Mouse (Mus musculus): ENCODE data around the gene Itgb6. TPM values are rescaled to one million over a fixed set of nuclear protein-coding genes. Genes with fewer than 3 reads are reported as not detected.

Itgb6 gene
- polyA plus RNA-seq, 1 experiment from 2014 or later: 12.6 TPM

DNA sequence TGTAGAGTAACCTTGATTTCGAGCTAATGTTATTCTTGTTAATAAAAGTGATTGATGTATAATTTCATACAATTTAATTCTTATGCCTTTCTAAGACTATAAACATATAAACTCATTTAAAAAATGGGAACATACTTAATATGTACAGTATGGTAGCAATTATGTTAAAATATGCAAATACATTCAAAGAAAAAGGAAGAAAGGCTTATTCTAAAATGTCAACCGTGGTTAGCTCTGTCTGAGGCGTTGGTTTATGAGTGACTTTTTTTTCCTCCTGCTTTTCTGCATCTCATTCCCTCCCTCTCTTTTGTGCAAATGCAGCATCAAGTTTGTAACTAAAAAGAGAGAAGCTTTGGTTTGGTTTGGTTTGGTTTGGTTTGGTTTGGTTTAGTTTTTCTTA is 79.0 kb downstream of the Itgb6 start:
- no peaks in the 10 kb centered on the region for H3K4me1 ChIP-seq (ENCODE audit: control insufficient read depth, insufficient read depth, low read length)
- no peak for ATAC-seq
- no peak overlapping the region for H3K4me2 ChIP-seq (ENCODE audit: low read depth, low read length)
- no peak overlapping the region for H3K9ac ChIP-seq (ENCODE audit: low read depth, low read length)
- no peaks in the 10 kb centered on the region for H3K36me3 ChIP-seq (ENCODE audit: control insufficient read depth, insufficient read depth, low read length)
- no peak overlapping the region for H3K4me3 ChIP-seq (ENCODE audit: low read length)
- H3K9me3 ChIP-seq (ENCODE audit: control insufficient read depth, low read length): no peaks in the 10 kb centered on the region
- WGBS: 82% methylated on average over 3 of the region's 3 CpGs
- H3K27ac ChIP-seq (ENCODE audit: low read length): no peak overlapping the region
- H3K27me3 ChIP-seq (replicated peaks; ENCODE audit: control insufficient read depth, insufficient read depth, low read length): no peaks in the 10 kb centered on the region

DNA sequence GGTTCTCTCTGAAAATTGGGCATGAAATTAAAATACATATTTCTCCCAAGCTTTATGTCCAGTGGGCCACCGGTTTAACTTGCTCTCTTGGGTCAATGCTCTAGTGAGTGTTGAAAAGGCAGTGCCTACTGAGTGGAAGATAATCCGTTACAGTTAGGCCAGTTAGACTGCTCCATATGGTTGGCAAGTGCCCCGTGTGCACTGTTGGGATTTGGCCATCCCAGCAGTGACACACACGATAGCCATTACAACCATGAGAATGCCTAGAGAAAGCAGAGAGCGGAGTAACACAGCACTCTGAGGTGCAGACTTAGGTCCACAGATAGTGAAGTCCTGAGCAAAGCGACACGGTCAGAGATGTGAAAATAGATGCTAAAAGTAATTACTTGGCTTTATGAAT is 79.8 kb downstream of the Itgb6 start:
- no peak for ATAC-seq
- Histone ChIP-seq H3K36me3 (ENCODE audit: control insufficient read depth, insufficient read depth, low read length) (no peaks in the 10 kb centered on the region), H3K4me3 (ENCODE audit: low read length) (no peak overlapping the region), H3K4me1 (ENCODE audit: control insufficient read depth, insufficient read depth, low read length) (no peaks in the 10 kb centered on the region), H3K4me2 (ENCODE audit: low read depth, low read length) (no peak overlapping the region), H3K27ac (ENCODE audit: low read length) (no peak overlapping the region), H3K9ac (ENCODE audit: low read depth, low read length) (no peak overlapping the region), H3K27me3 (replicated peaks; ENCODE audit: control insufficient read depth, insufficient read depth, low read length) (no peaks in the 10 kb centered on the region), H3K9me3 (ENCODE audit: control insufficient read depth, low read length) (no peaks in the 10 kb centered on the region)
- 92% methylated on average over 7 of the region's 7 CpGs for WGBS

- H3K4me3 ChIP-seq (ENCODE audit: low read length): no peak overlapping the region
- no peaks in the 10 kb centered on the region for H3K9me3 ChIP-seq (ENCODE audit: control insufficient read depth, low read length)
- no peak overlapping the region for H3K9ac ChIP-seq (ENCODE audit: low read depth, low read length)
- H3K27ac ChIP-seq (ENCODE audit: low read length): no peak overlapping the region
- 41% methylated on average over 7 of the region's 7 CpGs for WGBS
- no peak for ATAC-seq
- H3K4me1 ChIP-seq (ENCODE audit: control insufficient read depth, insufficient read depth, low read length): no peaks in the 10 kb centered on the region
- H3K27me3 ChIP-seq (replicated peaks; ENCODE audit: control insufficient read depth, insufficient read depth, low read length): no peaks in the 10 kb centered on the region
- H3K36me3 ChIP-seq (ENCODE audit: control insufficient read depth, insufficient read depth, low read length): no peaks in the 10 kb centered on the region
- no peak overlapping the region for H3K4me2 ChIP-seq (ENCODE audit: low read depth, low read length)
These were observed 82.1 kb downstream of the Itgb6 start for GRCm38 (mm10) chr2:60640342-60640672.

DNA sequence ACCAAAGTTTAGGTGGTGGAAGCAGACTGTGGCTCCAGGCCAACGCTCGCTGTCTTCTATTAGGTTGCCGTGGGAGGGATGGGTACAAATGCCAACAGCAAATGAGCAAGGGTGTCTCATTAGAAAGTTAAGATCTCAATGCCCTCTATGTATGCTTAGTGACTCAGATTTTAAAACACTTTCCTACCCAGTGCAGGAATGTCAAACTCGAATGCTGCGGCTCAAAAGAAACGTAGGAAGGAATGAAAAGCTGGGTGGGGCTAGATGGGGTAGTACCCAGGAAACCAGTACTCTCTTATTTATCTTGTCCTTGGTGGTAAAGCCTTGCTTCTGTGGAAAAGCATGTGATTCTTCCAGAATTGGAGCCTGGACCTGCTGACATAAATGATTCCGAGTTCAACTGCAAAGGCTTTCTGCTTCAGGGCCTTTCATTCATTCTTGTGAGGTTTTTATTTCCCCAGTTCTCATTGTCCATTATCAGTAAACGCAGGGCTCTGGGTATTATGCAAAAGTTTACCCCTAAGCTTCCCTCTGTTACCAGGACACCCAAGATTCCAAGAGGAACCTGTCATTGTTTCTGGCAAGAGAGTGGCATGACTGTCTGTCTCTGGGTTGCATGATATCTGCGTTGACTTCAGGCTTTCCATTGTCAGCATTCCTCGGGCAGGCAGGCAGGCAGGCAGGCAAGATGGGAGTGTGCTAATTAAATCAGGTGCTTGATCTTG is 82.7 kb downstream of the Itgb6 start:
- H3K27me3 ChIP-seq (replicated peaks; ENCODE audit: control insufficient read depth, insufficient read depth, low read length): no peaks in the 10 kb centered on the region
- WGBS: 66% methylated on average over 10 of the region's 10 CpGs
- no peak overlapping the region for H3K4me2 ChIP-seq (ENCODE audit: low read depth, low read length)
- ATAC-seq: no peak
- no peak overlapping the region for H3K9ac ChIP-seq (ENCODE audit: low read depth, low read length)
- no peak overlapping the region for H3K4me3 ChIP-seq (ENCODE audit: low read length)
- no peaks in the 10 kb centered on the region for H3K9me3 ChIP-seq (ENCODE audit: control insufficient read depth, low read length)
- no peaks in the 10 kb centered on the region for H3K36me3 ChIP-seq (ENCODE audit: control insufficient read depth, insufficient read depth, low read length)
- H3K27ac ChIP-seq (ENCODE audit: low read length): no peak overlapping the region
- H3K4me1 ChIP-seq (ENCODE audit: control insufficient read depth, insufficient read depth, low read length): no peaks in the 10 kb centered on the region

GRCm38 (mm10) chr2:60636910-60637761 is 85.3 kb downstream of the Itgb6 start:
- 57% methylated on average over 20 of the region's 20 CpGs for WGBS
- H3K9me3 ChIP-seq (ENCODE audit: control insufficient read depth, low read length): no peaks in the 10 kb centered on the region
- no peaks in the 10 kb centered on the region for H3K27me3 ChIP-seq (replicated peaks; ENCODE audit: control insufficient read depth, insufficient read depth, low read length)
- H3K4me2 ChIP-seq (ENCODE audit: low read depth, low read length): no peak overlapping the region
- no peak overlapping the region for H3K27ac ChIP-seq (ENCODE audit: low read length)
- H3K4me3 ChIP-seq (ENCODE audit: low read length): no peak overlapping the region
- no peak for ATAC-seq
- H3K4me1 ChIP-seq (ENCODE audit: control insufficient read depth, insufficient read depth, low read length): no peaks in the 10 kb centered on the region
- no peak overlapping the region for H3K9ac ChIP-seq (ENCODE audit: low read depth, low read length)
- no peaks in the 10 kb centered on the region for H3K36me3 ChIP-seq (ENCODE audit: control insufficient read depth, insufficient read depth, low read length)

- Histone ChIP-seq H3K27ac (ENCODE audit: low read length) (no peak overlapping the region), H3K4me1 (ENCODE audit: control insufficient read depth, insufficient read depth, low read length) (no peaks in the 10 kb centered on the region), H3K4me3 (ENCODE audit: low read length) (no peak overlapping the region), H3K36me3 (ENCODE audit: control insufficient read depth, insufficient read depth, low read length) (no peaks in the 10 kb centered on the region), H3K27me3 (replicated peaks; ENCODE audit: control insufficient read depth, insufficient read depth, low read length) (no peaks in the 10 kb centered on the region), H3K9me3 (ENCODE audit: control insufficient read depth, low read length) (no peaks in the 10 kb centered on the region), H3K9ac (ENCODE audit: low read depth, low read length) (no peak overlapping the region), H3K4me2 (ENCODE audit: low read depth, low read length) (no peak overlapping the region)
- ATAC-seq: no peak
- WGBS: 66% methylated on average over 3 of the region's 3 CpGs
These were observed 86.0 kb downstream of the Itgb6 start for GRCm38 (mm10) chr2:60636481-60636880.

DNA sequence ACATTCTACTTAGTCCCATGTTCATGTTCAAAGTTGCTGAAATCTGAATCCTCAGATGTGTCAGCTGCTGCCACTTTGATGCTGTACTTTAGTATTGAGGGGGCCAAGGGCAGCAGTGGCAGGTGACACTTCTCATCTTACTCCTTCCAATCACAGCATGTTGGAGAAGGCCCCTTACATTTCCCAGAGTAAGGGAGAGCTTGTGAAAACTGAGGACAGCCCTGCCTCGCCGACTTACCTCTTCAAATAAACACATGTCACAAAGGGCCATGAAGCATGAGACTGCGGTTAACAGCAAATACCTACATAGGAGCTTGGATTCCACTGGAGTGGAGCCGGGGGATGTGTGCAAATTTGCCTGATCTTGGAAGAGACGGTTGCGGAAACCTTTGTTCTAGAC is 86.4 kb downstream of the Itgb6 start:
- Histone ChIP-seq H3K9me3 (ENCODE audit: control insufficient read depth, low read length) (no peaks in the 10 kb centered on the region), H3K27ac (ENCODE audit: low read length) (no peak overlapping the region), H3K27me3 (replicated peaks; ENCODE audit: control insufficient read depth, insufficient read depth, low read length) (no peaks in the 10 kb centered on the region), H3K4me1 (ENCODE audit: control insufficient read depth, insufficient read depth, low read length) (no peaks in the 10 kb centered on the region), H3K4me3 (ENCODE audit: low read length) (no peak overlapping the region), H3K9ac (ENCODE audit: low read depth, low read length) (no peak overlapping the region), H3K4me2 (ENCODE audit: low read depth, low read length) (no peak overlapping the region), H3K36me3 (ENCODE audit: control insufficient read depth, insufficient read depth, low read length) (no peaks in the 10 kb centered on the region)
- no peak for ATAC-seq
- WGBS: 55% methylated on average over 6 of the region's 6 CpGs

DNA sequence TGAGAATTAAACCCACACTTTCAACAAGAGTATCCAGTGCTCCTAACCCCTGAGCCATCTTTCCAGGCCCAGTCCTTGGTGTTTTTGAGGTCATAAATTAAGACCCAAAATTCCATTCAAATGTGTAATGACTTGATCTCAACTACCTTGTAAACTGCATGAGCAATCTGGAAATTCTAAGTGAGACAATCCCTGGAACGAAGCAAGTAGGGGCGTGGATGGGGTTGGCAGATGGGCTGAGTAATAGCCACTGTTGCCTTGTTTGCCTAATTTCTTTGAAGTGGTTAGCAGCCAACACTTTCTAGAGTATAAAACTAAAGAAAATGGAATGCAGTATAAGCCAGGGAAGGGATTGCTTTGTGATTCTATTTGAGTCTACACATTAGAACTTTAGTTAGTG is 89.7 kb downstream of the Itgb6 start:
- no peaks in the 10 kb centered on the region for H3K4me1 ChIP-seq (ENCODE audit: control insufficient read depth, insufficient read depth, low read length)
- H3K4me3 ChIP-seq (ENCODE audit: low read length): no peak overlapping the region
- H3K27me3 ChIP-seq (replicated peaks; ENCODE audit: control insufficient read depth, insufficient read depth, low read length): no peaks in the 10 kb centered on the region
- H3K9ac ChIP-seq (ENCODE audit: low read depth, low read length): no peak overlapping the region
- no peak overlapping the region for H3K27ac ChIP-seq (ENCODE audit: low read length)
- no peak for ATAC-seq
- H3K4me2 ChIP-seq (ENCODE audit: low read depth, low read length): no peak overlapping the region
- 85% methylated on average over 2 of the region's 2 CpGs for WGBS
- no peaks in the 10 kb centered on the region for H3K36me3 ChIP-seq (ENCODE audit: control insufficient read depth, insufficient read depth, low read length)
- no peaks in the 10 kb centered on the region for H3K9me3 ChIP-seq (ENCODE audit: control insufficient read depth, low read length)

DNA sequence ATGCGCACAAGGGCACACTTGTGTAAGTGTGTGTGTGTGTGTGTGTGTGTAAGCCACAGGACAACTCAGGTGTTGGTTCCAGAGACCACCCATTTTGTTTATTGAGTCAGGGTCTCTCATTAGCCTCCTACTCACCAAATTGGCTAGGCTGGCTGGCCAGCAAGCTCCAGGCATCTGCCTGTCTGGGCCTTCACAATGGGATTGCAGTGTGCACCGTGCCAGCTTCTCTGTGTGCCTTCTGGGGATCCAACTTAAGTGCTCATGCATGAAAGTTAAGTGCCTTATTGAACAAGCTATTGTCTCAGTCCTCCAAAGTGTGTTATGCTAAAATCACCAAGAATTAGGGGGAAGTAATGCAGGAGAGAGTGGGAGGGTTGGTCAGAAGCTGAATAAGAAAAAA is 92.1 kb downstream of the Itgb6 start:
- Histone ChIP-seq H3K9me3 (ENCODE audit: control insufficient read depth, low read length) (no peaks in the 10 kb centered on the region), H3K27ac (ENCODE audit: low read length) (no peak overlapping the region), H3K27me3 (replicated peaks; ENCODE audit: control insufficient read depth, insufficient read depth, low read length) (no peaks in the 10 kb centered on the region), H3K9ac (ENCODE audit: low read depth, low read length) (no peak overlapping the region), H3K36me3 (ENCODE audit: control insufficient read depth, insufficient read depth, low read length) (no peaks in the 10 kb centered on the region), H3K4me3 (ENCODE audit: low read length) (no peak overlapping the region), H3K4me1 (ENCODE audit: control insufficient read depth, insufficient read depth, low read length) (no peaks in the 10 kb centered on the region), H3K4me2 (ENCODE audit: low read depth, low read length) (no peak overlapping the region)
- ATAC-seq: no peak
- WGBS: 74% methylated on average over 2 of the region's 2 CpGs

Data from intestine, embryonic 16.5 days (tissue).